Mouse (Mus musculus): ENCODE data around the gene Cpn2. TPM values are rescaled to one million over a fixed set of nuclear protein-coding genes. Genes with fewer than 3 reads are reported as not detected.

Gene Cpn2
- total and polyA plus RNA-seq, 3 experiments, result 1.7 to 3.6 (median 2.4) TPM

DNA sequence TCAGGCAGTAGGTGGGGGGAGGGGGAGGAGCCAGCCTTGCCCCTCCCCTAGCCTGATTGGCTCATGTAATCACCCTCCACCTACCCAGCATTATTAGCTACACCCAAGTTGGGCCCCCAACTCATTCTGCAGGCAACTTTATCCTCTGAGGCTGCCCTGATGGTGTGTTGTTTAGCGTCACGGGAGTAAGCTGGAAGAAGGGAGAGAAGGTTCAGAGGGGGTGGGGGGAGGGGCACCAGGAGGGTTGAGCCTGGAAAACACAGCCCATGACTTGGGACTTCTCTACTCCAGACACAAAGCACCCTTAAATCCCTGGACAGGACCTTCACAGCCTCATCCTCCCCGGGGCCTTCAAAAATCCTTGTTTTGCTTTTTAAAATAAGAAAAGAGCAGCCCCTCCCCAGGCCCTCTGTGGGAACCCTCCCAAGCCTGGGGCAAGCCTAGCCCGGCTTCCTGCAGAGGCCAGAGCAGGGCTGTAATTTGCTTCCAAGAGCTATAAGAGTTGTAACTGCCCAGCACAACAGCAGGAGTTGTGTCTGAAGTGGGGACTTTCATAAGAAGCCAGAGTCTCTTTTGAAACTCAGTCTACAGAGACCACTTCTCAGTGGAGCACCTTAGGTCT, 13.5 kb upstream of the Cpn2 start:
- DNase-seq, result no peak

DNA sequence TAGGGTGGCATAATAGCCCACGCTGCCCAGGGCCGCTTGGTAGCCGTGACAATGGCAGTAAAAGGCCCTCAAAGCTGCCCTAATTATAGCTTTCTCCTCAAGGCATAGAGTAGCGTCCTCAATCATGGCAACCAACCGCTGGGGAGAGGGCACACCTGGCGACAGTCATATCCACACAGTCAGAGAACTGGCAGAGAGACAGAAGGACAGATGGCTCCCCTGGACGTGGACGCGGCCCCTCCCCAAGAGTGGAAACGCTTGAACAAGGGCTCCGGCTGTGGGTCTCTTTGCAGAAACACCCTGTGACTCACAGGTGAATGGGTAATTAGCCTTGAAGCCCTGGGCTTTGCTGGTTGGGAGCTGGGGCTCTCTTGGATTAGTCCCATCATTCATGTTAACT, 11.1 kb upstream of the Cpn2 start:
- peak; percentile 16 for DNase-seq

DNA sequence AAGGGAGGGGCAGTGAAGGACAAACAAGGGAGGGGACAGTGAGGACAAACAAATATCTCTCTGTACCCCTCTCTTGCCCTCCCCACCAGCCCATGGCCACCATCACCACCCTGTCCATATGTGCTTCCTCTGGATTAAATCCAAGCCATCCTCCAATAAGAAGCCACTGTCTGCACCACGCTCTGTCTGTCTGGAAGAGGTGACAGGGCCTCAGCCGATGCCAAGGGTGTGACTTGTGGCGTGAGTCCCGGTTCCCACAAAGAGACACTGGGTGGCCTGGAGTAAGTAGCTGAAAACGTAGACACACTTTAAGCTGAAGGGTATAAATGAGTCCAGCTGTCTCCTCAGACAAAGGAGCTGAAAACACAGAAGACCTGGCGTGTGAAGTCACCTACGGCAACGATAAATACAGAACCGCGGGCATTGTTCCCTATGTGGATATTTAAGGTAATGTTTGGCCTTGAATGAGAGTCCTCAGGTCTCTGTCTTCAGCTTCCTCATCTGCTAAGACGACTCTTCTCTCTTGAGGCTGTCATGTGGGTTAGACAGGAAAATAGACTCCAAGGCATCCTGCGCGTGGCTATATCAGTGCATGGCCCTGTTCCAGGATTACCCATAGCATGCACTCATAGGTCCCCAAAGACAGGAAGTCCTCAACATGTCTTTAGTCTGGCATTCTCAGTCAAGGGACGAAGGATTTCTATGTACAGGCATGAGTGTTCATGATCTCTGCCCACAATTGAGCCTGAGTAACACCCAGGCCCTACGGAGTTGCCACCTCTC, 8.4 kb upstream of the Cpn2 start:
- DNase-seq, result no peak

DNA sequence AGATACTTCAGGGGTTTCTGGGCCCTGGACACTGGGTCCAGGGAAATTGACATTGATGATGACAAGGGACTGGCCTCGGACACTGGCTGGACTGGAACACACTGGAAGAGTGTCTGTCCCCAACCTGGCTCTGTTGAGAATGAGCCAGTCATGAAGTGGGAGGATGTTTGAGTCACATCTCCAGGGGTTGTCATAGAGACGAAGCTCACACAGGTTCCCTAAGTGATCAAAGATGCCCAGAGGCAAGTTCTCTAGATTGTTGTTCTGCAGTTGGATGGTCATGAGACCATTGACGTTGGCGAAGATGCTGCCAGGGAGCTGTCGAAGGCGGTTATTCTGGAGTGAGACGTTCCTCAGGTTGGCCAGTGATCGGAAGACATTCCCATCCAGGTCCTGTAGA, 5.8 kb upstream of the Cpn2 start:
- DNase-seq, result no peak

DNA sequence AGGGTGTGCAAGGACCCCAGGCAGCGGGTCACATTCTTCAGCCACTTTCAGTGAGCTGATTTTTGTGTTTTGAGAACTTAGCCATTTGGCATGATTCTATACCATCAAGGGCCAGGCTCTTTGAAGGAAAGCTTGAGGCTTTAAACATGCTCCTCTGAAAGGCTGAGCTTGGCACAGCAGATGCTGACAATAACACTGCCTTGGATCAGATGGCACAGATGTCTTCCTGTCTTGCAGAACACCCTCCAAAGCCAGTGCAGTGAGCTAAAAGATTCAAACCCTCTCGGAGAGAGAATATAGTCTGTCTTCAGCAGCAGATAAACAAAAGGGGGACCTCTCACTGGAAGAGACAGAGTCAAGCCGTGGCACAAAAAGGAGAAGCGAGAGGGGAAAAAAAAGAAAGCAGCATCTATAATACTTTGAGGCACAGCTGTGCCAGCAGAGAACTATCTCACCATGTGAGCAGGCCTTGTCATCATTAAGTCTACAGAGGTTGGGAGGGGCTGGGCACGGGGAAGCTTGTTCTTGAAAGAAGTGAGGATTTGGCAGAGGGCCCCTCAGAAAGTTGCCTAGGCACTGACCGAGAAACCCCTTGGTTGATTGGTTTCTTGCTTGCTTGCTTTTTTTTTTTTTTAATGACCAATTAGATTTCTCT, 4.8 kb upstream of the Cpn2 start:
- DNase-seq, result no peak

DNA sequence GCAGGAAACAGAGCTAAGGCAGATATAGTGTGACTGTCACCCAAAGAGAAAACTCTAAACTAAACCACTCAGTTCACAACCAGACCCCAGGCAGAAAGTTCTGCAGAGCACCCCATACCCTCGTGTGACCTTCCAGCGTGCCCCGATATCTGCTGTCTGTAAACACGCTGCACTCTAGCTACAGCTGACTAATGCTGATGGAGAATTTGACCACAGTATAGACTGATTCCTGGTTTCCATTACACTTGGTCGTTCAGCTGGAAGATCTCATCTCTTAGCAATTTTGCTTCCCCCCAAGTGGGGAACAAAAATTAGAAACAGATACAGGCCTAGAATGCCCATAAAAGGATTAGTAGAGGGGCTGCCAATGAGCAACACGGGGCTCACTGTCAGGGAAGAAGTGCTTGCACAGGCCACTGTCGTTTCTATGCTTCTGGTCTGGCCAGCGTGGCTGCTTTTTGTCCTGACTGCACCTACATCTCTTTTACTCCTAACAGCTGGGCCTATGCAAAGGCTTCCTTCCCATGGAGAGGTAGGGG, 4.0 kb upstream of the Cpn2 start:
- DNase-seq, result no peak

DNA sequence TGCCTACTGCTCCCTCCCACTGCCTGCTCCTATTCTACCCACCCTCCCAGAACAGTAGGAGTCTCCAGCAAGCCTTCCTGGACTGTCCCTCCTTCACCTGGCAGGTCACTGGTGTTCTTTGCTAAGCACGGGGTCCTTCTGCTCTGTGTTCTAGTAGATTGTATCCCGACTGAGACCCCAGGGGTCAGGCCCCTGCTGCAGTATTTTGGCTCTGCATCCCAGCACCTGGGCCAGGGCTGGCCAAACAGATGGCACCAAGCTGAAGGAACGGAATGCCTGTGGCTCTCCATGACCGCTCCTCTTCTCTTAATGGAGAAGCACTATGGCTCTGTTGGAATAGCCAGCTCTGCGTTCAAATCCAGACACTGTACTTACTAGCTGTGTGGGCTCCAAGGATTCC, 738 bp downstream of the Cpn2 start:
- DNase-seq, result no peak

DNA sequence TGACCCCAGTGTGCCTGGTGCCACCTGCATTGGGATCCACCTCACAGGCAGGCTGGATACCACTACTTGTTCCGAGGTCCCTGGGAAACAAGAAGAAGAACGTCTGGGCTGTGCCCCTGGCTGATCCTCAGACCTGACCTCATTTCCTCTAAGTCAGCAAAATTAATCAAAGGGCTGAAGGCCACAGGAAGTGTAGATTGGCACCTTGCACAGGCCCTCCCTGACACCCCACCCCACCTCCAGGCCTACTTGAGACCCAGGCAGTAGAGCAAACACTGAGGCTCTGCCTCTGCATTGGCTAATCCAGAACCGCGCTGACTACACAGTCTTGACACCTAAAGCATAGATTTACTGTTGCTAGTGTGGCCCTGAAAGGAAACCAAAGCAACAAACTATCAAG, 1.7 kb downstream of the Cpn2 start:
- DNase-seq, result no peak

DNA sequence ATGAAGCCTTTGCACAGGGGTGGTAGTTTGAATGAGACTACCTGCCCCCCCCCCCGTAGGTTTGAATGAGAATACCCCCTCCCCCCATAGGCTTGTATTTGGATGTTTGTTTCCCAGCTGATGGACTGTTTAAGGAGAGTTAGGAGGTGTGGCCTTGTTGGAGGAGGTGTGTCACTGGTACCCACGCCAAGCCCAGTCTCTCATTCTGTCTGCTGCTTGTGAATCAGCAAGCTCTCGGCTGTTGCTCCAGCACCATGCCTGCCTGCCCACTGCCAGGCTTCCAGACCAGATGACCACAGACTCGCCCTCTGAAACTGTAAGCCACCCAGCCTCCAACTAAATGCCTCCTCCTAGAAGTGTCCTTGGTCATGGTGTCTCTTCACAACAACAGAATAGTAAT, 4.1 kb downstream of the Cpn2 start:
- DNase-seq, result no peak

DNA sequence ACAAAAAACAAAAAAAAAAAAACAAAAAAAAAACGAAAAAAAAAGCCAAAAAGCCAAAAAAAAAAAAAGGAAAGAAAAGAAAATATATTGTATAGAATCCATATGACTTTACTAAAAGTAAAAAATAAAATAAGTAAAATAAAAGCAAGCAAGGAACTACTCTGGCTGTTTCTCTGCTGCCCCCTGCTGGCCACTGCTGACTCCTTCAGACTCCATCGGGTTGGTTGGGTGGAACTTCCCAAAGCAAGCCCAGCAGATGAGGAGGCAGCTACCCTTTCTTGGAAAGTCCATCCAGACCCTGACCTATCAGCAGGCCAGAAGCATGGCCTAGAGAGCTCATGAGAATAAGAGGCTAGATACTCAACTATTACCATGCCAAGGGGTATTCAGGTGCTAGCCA, 4.6 kb downstream of the Cpn2 start:
- peak; percentile 64 for DNase-seq

DNA sequence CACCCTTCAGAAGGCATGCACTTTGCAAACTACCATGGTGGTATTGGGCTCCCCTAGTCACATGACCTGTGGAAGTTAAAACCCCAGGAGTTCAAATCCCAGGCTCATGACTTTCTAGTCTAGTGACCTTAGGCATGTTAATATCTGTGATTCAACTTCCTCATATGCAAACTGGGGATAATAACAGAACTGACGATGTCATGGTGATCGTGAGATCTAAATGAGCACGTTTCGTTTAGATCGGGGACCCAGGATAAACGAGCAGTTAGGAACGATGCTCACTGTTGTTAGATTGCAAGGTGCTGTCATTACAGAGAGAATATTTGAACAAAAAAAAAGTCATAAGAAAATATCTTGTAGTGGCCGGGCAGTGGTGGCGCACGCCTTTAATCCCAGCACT, 5.1 kb downstream of the Cpn2 start:
- DNase-seq, result no peak

DNA sequence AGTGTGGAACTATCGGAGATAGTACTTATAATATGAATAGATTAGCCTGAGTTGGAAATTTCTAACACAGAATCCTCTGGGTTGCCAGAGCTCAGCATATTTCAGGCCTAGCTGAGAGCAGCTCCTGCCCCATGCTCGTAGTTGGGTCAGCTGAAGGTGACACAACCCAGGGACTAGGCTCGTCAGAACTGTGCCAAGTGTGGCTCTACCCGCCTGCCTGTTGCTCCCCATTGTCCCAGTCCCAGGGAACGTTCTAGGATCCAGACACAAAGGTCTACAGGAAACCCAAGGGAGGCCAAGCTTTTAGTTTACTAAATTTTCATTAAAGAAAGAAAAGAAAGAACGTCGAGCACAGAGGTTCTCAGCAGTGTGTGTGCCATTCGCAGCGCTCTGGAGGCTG, 6.0 kb downstream of the Cpn2 start:
- no peak for DNase-seq

DNA sequence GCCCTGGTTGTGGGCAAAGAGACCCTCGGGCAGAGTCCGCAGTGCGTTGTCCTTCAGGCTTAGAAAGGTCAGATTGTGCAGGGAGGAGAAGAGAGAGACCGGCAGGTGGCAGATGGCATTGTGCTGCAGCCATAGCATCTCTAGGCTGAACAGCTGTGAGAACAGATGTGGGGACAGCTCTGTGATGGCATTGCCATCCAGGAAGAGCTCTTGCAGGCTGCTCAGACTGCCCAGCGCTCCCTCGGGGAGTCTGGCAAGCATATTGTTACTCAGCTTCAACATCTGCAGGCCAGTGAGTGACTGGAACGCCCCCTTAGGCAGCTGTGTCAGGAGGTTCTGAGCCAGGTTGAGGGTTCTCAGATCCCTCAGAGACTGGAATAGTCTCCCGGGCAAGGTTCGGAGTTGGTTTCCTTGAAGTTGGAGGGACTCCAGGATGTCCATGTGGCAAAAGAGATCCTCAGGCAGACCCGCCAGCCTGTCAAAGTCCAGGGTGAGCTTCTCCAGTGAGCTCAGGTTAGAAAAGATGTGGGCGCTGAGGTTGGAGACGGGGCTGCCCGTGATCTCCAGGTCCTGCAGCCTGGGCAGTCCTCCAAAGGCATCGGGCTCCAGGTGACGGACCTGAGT, 7.2 kb downstream of the Cpn2 start:
- no peak for DNase-seq

DNA sequence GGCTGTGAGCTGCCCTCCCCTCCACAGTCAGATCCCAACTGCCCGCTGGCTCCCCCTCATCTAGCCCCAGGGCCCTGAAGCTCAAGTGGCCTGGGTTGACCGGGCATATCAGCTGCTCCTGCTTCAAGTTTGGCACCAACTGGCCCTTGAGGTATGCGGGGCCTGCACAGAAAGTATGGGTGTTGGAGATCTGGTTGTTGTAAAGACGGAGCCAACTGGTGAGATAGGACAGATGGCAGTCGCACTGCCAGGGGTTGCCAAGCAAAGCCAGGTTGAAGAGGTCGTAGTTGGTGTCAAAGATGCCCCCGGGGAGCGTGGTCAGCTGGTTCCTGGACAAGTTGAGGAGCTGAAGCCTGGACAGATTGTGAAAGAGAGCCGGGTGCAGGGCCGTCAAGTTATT, 7.9 kb downstream of the Cpn2 start:
- DNase-seq, result no peak

DNA sequence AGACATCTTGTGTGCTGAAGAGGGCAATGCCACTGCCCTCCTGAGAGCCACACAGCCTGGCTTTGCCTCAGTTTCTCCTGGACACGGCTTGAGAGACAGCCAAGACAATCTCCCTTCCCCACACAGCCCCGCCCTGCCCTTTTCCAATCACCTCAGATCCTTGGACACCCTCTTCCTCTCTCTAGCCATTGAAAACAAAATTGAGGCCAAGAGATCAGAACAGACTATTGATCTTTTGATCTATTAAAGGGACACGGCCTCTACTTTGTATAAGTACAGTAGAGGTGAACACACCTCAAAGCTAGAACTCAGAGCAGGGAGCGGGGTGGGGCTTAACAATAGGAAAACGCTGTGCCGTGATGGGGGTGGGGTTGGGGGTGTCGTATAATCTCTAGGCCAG, 8.9 kb downstream of the Cpn2 start:
- DNase-seq, result no peak

DNA sequence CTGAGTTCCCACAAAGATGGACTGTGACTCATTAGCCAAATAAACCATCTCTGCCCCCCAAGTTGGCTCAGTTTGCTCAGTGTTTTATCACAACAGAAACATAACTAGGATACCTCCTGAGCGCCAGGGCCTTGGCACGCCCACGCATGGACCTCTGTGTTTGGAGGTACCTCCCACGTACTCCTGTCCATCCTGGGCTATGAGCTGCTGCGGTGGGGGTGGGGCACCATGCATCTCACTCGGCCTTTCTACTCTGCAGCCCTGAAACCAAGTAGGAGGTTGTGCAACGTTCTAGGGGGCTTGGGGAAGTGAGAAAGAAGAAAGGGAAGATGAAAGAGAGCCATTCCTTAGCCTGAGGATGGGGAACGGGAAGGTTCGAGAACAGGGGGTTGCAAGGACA, 9.6 kb downstream of the Cpn2 start:
- DNase-seq, result no peak

DNA sequence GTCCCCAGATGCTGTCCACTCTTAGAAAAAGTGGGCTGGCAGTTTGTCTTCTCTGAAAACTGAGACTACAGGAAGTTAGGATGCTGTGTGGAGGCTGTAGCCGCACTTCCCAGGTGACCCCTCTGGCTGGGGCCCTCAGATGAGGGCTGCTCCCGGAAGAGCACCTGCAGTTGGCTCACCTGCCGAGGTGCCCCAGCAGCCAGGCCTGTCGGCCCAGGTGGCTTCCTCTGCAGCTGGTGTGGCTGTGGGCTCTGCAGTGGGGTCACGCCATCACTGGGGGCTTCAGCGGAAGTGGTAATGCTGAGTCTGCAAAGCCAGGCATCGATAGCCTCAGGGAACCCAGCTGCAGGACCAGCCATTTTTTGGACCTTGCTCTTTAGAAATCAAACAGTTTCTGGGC, 12.2 kb downstream of the Cpn2 start:
- no peak for DNase-seq

DNA sequence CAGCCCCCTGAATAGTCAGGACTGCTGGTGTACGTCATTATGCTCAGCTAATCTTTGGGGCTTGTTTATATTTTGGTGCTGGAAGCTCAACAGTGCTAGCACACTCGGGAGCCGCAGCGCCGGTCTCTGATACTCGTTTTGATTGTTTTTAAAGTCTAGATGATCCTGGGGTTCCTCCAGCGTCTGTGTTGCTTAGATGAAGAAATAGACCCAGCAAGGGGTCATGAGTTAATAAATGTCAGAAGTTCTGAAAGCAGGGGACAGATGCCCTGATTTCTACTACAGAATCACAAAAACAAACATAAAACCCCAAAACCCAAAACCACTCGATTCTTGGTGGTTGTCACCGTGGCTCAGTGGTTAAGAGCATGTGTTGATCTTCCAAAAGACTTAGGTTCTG, 13.4 kb downstream of the Cpn2 start:
- DNase-seq, result no peak

DNA sequence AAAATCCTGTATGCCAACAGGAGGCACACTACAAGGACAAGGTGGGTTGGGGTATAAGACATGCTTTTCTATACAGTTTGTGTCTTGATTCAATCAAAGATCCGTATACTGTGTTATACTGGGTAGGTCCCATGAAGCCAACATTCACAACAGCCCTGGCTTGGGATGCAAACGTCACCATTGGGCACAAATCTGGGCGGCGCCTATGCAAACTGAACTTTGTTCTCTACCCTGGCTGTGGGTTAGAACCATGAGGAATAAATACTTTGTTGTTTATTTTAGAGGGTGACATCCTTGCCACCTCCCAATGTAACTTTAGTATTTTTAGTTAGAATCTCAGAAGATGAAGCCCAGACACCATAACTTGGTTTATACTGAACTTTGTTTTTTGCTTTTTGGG, 13.9 kb downstream of the Cpn2 start:
- no peak for DNase-seq

DNA sequence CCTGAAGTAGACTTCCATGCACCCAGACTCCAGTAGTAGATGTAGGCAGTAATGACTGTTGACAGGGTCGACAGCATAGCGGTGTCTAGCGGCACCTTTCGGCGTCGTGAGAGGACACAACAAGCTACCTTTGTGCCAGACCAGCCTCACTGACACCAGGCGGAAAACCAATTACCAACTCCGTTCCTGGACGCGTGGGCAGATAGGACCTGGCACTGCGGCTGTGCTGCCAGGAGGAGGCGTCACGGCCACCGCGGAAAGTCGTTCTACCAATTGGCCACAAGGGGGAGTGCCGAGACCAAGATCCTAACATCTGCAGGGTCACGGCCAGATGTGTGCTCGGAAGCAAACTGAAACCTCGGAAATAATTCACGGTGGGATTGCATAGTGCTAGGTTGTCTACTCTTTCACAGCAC, 15.3 kb downstream of the Cpn2 start:
- DNase-seq, result peak; percentile 87

DNA sequence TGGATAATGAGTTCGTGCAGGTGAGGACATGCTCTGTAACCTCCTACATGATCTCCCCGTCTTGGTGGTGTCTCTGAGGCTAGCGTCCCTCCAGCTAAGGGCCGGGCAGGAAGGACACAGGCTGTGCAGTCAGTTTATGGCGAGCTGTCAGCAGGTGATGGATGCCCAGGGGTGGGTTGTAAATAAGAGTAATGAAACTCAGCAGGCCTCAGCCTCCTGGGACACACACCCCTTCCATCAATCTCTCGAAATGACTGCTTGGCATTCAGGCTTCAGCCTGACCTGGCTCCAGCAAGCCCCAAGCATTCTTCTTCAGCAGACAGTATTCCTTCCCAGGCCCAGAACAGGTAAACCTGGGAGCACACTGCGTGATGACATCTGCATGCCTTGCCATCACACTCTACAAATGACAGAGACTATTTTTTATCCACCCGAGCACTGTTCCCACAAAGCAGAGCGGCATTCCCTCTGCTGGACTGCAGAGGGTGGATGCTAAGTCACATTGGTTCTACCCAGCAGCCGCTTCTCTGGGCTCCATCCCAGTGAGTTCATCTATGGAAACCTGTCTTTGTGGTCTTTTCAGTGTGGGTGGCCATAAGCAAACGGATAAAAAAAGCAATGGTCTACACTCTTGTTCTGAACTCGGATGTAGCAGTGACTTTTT, 23.1 kb downstream of the Cpn2 start:
- no peak for DNase-seq

DNA sequence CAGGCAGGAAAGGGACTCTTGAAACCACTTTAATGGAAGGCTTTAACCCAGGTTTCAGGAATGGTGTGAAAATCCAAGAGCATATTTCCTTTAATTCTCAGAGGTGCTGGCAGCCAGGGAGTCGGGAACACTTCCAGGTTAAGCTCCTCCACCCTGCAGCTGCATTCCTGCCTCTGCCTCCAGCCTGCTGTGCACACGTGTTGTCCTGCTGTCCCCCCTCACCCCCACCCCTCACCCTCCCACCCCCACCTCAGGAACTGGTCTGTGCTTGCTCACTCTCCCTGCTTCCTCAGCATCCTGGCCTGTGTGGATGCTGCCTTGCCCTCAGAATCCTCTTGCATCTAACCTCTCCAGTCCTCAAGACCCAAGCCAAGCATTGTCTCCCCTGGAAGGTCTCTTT, 25.7 kb downstream of the Cpn2 start:
- no peak for DNase-seq

All from adrenal gland, adult 2 months (tissue).